Mouse (Mus musculus) adrenal gland, postnatal 0 days (tissue): ENCODE data around the gene Abcc3. TPM values are rescaled to one million over a fixed set of nuclear protein-coding genes. Genes with fewer than 3 reads are reported as not detected.

Experiments used
- polyA plus RNA-seq: library from polyadenylated mRNA; unstranded; fragments of >200 nt; fragmentation: Nextera tagmentation; extraction: Ambion mirVana; gene quantifications from 2 replicates; pipeline ENCODE4 v1.2.1, GENCODE M21; 2015

The Abcc3 gene
- polyA plus RNA-seq = 4.8 and 5.8 TPM in 2 replicates

DNA sequence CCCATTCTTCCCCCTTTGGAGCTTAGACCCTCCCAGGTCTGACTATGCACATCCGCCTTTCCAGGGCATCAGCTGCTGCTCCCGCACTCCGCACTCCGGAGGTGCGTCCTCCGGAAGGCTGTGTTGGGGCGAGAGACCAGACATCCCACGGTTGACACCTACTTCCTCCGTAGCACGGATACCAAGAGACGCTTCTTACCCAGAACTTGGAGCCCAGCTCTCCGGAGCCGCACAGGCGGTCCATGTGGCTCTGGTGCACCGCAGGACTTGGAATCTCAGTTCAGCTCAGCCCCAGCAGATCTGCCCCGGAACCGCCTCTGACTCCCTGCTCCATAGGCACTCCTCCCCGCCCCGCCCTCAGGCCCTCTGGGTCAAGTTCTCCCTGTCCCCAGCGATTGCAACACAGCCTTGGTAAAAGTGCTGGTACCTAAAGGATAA is at the start of gene Abcc3:
Gene Abcc3, minus strand, starts transcription at position 326 of the 438 bp plus-strand sequence.

DNA sequence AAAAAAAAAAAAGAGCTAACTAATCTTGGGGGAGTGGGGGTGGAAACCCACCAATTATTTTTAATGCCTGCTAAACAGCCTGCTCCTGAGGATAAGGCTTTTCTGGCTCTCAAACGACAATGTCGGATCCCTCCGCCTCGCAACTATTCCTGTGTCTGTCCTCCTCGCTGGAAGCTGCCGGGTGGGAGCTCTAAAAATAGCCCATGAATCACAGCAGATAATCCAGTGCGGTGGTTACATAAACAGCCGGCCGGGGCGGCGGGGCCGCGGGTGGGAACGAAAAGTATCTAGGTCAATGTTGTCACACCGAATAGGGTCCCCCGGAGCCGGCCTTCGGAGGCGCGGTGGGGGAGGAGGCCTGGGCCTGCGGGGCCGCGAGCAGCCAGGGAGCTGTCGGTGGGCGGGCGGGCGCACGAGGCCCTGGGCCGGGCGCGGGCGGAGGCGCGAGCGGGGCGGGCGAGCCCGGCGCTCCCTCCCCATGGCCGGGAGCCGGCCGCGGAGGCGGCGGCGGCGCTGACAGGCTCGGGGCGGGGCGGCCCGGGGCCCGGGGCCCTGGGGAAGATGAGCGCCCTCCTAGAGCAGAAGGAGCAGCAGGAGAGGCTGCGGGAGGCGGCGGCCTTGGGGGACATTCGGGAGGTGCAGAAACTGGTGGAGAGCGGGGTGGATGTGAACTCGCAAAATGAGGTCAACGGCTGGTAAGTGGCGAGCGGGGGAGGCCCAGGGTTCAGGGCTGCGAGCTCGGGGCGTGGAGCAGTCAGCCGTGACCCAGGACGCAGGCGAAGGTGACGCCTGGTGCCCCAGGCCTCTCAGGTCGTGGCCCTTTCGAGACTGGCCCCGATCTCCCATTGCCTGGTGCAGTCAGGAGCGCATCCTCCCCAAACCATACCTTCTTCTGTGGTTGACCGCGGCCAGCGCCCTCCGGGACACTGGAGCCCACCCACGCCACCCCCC is 64.8 kb downstream of the Abcc3 start, which contains the start of gene Ankrd40:
Gene Ankrd40, plus strand, starts transcription at position 309 of the 951 bp plus-strand sequence.

DNA sequence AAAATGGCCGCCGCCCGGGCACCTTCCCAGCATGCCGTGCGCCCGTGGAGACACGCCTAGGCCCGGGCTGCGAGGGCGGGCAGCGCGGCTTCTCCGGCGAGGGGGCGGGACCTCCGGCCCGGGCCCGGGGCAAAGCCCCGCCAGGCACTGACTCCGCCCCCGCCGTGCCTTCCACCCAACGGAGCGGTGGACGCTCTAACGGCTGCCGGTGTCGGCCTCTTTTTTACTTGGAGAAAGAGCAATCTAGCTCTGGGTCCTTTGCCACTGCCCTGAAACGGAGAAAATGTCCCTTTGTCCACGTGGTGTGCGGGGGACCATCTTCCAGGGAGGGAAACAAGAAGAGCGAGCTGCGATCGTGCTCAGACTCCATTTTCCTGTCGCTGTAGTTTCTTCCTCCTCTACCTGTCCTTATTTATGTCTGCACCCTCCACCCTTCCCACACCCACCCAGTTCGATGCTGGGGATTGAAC is 70.8 kb downstream of the Abcc3 start, which contains the start of gene Luc7l3:
Gene Luc7l3, minus strand, starts transcription at position 58 of the 470 bp plus-strand sequence.

Other genes with a start within 250 kb of the Abcc3 start
- 60.4 and 129 TPM in 2 replicates for gene Tob1, start 181.5 kb downstream of the Abcc3 start, polyA plus RNA-seq
- 2.5 and 4.1 TPM in 2 replicates for gene Wfikkn2, start 147.0 kb downstream of the Abcc3 start, polyA plus RNA-seq
- 0.18 and 0.55 TPM in 2 replicates for gene Gm21885, start 111.1 kb downstream of the Abcc3 start, polyA plus RNA-seq
- 61.7 and 75.9 TPM in 2 replicates for gene Luc7l3, start 71.0 kb downstream of the Abcc3 start, polyA plus RNA-seq
- 27.6 and 35.5 TPM in 2 replicates for gene Ankrd40, start 65.0 kb downstream of the Abcc3 start, polyA plus RNA-seq
- 1.8 and 1.9 TPM in 2 replicates for gene Cacna1g, start 81.2 kb upstream of the Abcc3 start, polyA plus RNA-seq
- gene Spata20, start 93.2 kb upstream of the Abcc3 start, polyA plus RNA-seq = 0.08 TPM in 1 of 2 replicates, not detected in the other
- gene Epn3, start 107.0 kb upstream of the Abcc3 start, polyA plus RNA-seq = 6.0 and 12.5 TPM in 2 replicates
- gene Mycbpap, start 128.7 kb upstream of the Abcc3 start, polyA plus RNA-seq = 1.7 and 2.1 TPM in 2 replicates
- gene Rsad1, start 156.3 kb upstream of the Abcc3 start, polyA plus RNA-seq = 2.9 and 4.0 TPM in 2 replicates
- gene Chad, start 172.1 kb upstream of the Abcc3 start, polyA plus RNA-seq = 0.27 and 0.63 TPM in 2 replicates
- 5.8 and 14.8 TPM in 2 replicates for gene Acsf2, start 208.9 kb upstream of the Abcc3 start, polyA plus RNA-seq
- 56.7 and 86.4 TPM in 2 replicates for gene Lrrc59, start 236.8 kb upstream of the Abcc3 start, polyA plus RNA-seq